Mouse (Mus musculus) limb, embryonic 15.5 days (tissue): ENCODE measurements around the gene Limk1. TPM values are rescaled to one million over a fixed set of nuclear protein-coding genes. Genes with fewer than 3 reads are reported as not detected.
A peak's percentile ranks its signal among the peaks of the same experiment; 100 is the strongest.

ENCODE experiments used
- ATAC-seq: fragments of 200-750 bp; cut with Nextera tagmentation; 2 replicates; pipeline ENCODE4 v1.8.0; 2017; ENCODE audit warnings: low read depth, moderate TSS enrichment; ENCODE audit not compliant: insufficient number of reproducible peaks, low FRiP score, low TSS enrichment
- H3K27ac ChIP-seq: fragments of 300-500 bp; sonication (generic); 2 replicates; pipeline ENCODE4 v1.5.1; 2015; ENCODE audit warnings: moderate library complexity, mild to moderate bottlenecking, inconsistent platforms
- H3K27me3 ChIP-seq: fragments of 300-500 bp; sonication (generic); 2 replicates; pipeline ENCODE4 v1.6.1; 2015; ENCODE audit warnings: inconsistent platforms
- H3K36me3 ChIP-seq: fragments of 300-500 bp; sonication (generic); 2 replicates; pipeline ENCODE4 v1.6.1; 2015; ENCODE audit warnings: inconsistent platforms
- H3K4me1 ChIP-seq: fragments of 300-500 bp; sonication (generic); 2 replicates; pipeline ENCODE4 v1.6.1; 2015; ENCODE audit warnings: inconsistent platforms
- H3K4me2 ChIP-seq: fragments of 300-500 bp; sonication (generic); 2 replicates; pipeline ENCODE4 v1.6.1; 2015; ENCODE audit warnings: mild to moderate bottlenecking, inconsistent platforms
- H3K4me3 ChIP-seq: fragments of 300-500 bp; sonication (generic); 2 replicates; pipeline ENCODE4 v1.5.1; 2015; ENCODE audit warnings: mild to moderate bottlenecking, inconsistent platforms
- H3K9ac ChIP-seq: fragments of 300-500 bp; sonication (generic); 2 replicates; pipeline ENCODE4 v1.6.1; 2015; ENCODE audit warnings: inconsistent platforms
- H3K9me3 ChIP-seq: fragments of 300-500 bp; sonication (generic); 2 replicates; pipeline ENCODE4 v1.6.1; 2016; ENCODE audit warnings: inconsistent platforms
- WGBS: fragments of 180-500 bp; shearing (Covaris S2); methylation state at CpG from one replicate; pipeline ENCODE4 v1.1.7; 2015; 5-methylcytosine and 5-hydroxymethylcytosine counted together
- polyA plus RNA-seq: library from polyadenylated mRNA; unstranded; fragments of >200 nt; fragmentation: Nextera tagmentation; extraction: Ambion mirVana; gene quantifications from 2 replicates; pipeline ENCODE4 v1.2.1, GENCODE M21; 2015

Limk1 gene
- 4.7 and 7.0 TPM in 2 replicates for polyA plus RNA-seq

DNA sequence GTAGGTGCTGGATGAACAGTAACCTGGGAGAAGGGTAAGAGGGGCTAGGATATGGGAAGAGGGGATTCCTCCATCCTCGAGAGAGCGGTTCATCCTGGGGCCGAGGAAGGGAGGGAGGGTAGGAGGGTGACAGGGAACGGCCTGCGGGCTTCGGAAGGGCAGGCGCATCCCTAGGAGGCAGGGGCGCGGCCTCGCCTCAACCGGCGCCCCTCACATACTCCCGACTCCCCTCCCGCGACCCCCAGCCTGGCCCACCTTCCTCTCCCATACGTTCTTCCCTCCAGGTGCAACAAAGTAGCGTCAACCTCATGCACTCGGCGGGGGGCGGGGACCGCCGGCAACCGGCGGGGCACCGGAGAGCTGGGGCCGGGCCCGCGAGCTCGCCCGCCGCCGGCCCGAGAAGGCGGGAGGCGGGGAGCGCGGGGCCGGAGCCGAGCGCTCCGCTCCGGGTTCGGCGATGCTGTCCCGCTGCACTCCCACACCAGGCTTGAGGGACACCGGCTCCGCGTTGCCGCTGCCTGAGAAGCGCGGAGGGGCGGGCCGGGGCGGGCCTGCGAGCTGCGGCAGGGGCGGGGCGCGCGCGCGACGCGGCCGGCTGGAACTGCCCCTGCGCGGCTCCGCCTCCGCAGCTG is at the start of gene Limk1:
Limk1 (minus strand) TSS at position 513 of the 632 bp plus-strand sequence.
- H3K9ac ChIP-seq, result peak within 1 kb of the TSS; percentile 76
- peaks cover 13% of the 10 kb centered on the region for H3K36me3 ChIP-seq
- no peaks in the 10 kb centered on the region for H3K9me3 ChIP-seq
- H3K4me3 ChIP-seq, result peak within 1 kb of the TSS; percentile 82
- H3K27me3 ChIP-seq, result 0 out of 2 replicates have a peak, but pooled peaks cover 3% of the 10 kb centered on the region
- 0% methylated on average over 40 of the region's 69 CpGs for WGBS
- no peak for ATAC-seq
- H3K4me2 ChIP-seq, result peak within 1 kb of the TSS; percentile 81
- peaks cover 17% of the 10 kb centered on the region for H3K4me1 ChIP-seq
- peak within 1 kb of the TSS; percentile 84 for H3K27ac ChIP-seq

DNA sequence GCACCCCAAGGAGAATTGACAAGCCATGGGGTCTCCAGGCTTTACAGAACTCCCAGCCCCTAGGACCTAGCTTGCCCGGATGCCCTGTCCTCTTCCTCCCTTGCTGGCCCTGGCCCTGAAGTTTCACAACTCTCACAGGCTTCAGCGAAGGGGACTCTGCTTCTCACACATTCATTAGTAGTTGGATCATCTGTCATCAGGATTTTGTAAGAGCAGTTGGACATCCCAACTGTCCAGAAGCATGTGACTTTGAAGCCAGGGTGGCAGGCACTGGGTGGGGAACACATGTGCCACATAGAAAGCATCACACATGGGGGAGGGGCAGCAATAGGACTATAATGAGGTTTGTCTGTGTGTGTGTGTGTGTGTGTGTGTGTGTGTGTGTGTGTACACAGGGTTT is 46.5 kb upstream of the Limk1 start:
- H3K4me3 ChIP-seq, result no peak overlapping the region
- no peak for ATAC-seq
- 82% methylated on average over 2 of the region's 2 CpGs for WGBS

DNA sequence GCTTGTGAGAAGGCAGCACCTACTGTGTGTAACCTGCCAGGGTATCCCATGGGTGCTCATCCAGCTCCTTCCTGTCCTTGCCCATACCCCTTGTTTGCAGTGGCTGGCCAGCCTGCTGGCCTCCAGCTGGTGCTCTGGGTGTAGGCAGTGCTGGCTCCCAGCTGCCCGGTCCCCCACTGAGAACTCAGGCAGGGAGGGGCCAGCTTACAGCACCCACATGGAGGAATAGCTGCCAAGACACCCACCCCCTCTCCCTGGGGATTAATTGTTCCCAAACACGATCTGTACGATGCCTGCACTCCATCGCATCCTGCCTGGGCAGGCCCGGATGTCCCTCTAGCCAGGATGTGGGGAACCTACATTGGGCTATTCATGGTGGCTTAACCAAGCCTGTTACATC is 45.7 kb upstream of the Limk1 start:
- 55% methylated on average over 5 of the region's 5 CpGs for WGBS
- Histone ChIP-seq H3K4me1 (peaks cover 10% of the 10 kb centered on the region), H3K27me3 (no peaks in the 10 kb centered on the region), H3K4me2 (no peak overlapping the region), H3K36me3 (peaks cover 44% of the 10 kb centered on the region), H3K4me3 (no peak overlapping the region), H3K27ac (no peak overlapping the region), H3K9me3 (no peaks in the 10 kb centered on the region), H3K9ac (no peak overlapping the region)
- ATAC-seq, result no peak

More for the DNA sequence above, 46.5 kb upstream of the Limk1 start:
- H3K27ac ChIP-seq, result no peak overlapping the region
- H3K27me3 ChIP-seq, result no peaks in the 10 kb centered on the region
- no peak overlapping the region for H3K4me2 ChIP-seq
- H3K4me1 ChIP-seq, result 0 out of 2 replicates have a peak, but pooled peaks cover 5% of the 10 kb centered on the region
- no peak overlapping the region for H3K9ac ChIP-seq
- peaks cover 44% of the 10 kb centered on the region for H3K36me3 ChIP-seq
- no peaks in the 10 kb centered on the region for H3K9me3 ChIP-seq

DNA sequence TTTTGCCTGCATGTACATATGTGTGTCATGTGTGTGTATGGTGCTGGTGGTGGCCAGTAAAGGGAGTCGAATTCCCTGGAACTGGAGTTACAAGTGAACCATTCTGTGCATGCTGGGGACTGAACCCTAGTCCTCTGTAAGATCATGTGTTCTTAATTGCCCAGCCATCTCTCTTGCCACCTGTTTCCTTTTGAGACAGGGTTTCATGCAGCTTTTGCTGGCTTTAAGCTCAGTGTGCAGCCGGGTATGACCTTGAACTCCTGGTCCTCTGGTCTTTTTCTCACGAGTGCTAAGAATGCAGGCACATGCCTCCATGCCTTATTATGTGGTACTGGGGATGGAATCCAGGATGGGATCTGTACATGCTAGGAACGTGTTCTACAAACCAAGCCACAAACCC is 44.8 kb upstream of the Limk1 start:
- 48% methylated on average over 4 of the region's 4 CpGs for WGBS
- no peak overlapping the region for H3K9ac ChIP-seq
- H3K4me2 ChIP-seq, result no peak overlapping the region
- H3K27ac ChIP-seq, result no peak overlapping the region
- ATAC-seq, result no peak
- no peaks in the 10 kb centered on the region for H3K9me3 ChIP-seq
- no peak overlapping the region for H3K4me3 ChIP-seq
- peaks cover 18% of the 10 kb centered on the region for H3K4me1 ChIP-seq
- H3K27me3 ChIP-seq, result no peaks in the 10 kb centered on the region
- H3K36me3 ChIP-seq, result peaks cover 40% of the 10 kb centered on the region

DNA sequence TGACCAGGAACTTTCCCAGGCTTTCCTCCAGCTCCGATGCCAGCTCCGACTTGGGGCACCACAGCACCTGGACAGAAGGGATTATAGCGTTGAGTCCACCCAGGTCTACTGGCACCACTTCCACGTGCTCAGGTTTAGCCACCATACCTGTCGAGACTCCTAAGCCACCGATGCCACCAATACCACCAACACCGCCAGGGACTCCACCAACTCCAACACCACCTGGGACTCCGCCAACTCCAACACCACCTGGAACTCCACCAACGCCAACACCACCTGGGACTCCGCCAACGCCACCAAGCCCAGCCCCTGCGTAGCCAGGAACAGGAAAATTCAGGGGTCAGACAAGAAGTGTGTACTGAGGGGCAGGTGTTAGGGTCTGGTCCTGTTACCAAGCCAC is 40.7 kb upstream of the Limk1 start:
- Histone ChIP-seq H3K27me3 (no peaks in the 10 kb centered on the region), H3K9me3 (no peaks in the 10 kb centered on the region), H3K4me1 (peaks cover 20% of the 10 kb centered on the region), H3K9ac (no peak overlapping the region), H3K27ac (no peak overlapping the region), H3K4me3 (no peak overlapping the region), H3K36me3 (peaks cover 44% of the 10 kb centered on the region), H3K4me2 (no peak overlapping the region)
- no peak for ATAC-seq
- 89% methylated on average over 12 of the region's 12 CpGs for WGBS

DNA sequence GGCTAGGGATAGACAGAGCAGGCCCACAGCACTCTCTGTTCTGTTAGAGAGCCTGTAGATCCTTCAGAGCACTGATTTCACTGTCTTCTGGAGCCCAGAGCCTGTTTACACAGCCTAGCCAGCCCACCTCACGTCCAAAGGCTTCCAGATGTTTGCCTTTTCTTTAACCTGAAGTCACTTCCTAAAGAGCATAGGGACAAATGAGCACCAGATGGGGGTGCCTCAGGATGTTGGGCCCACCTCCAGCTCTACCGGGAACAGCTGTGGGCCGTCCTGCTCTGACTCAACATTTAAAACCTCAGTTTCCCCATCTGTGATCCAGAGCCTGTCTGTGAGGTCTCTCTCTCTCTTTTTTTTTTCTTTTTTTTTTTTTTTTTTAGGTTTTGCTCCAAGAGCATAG is 40.1 kb upstream of the Limk1 start:
- no peak for ATAC-seq
- peaks cover 47% of the 10 kb centered on the region for H3K36me3 ChIP-seq
- peaks cover 17% of the 10 kb centered on the region for H3K4me1 ChIP-seq
- no peak overlapping the region for H3K4me3 ChIP-seq
- 32% methylated on average over 3 of the region's 3 CpGs for WGBS
- no peaks in the 10 kb centered on the region for H3K9me3 ChIP-seq
- 0 out of 2 replicates have a peak overlapping the region, but pooled peaks have one; percentile 0 for H3K9ac ChIP-seq
- no peaks in the 10 kb centered on the region for H3K27me3 ChIP-seq
- no peak overlapping the region for H3K4me2 ChIP-seq
- no peak overlapping the region for H3K27ac ChIP-seq

DNA sequence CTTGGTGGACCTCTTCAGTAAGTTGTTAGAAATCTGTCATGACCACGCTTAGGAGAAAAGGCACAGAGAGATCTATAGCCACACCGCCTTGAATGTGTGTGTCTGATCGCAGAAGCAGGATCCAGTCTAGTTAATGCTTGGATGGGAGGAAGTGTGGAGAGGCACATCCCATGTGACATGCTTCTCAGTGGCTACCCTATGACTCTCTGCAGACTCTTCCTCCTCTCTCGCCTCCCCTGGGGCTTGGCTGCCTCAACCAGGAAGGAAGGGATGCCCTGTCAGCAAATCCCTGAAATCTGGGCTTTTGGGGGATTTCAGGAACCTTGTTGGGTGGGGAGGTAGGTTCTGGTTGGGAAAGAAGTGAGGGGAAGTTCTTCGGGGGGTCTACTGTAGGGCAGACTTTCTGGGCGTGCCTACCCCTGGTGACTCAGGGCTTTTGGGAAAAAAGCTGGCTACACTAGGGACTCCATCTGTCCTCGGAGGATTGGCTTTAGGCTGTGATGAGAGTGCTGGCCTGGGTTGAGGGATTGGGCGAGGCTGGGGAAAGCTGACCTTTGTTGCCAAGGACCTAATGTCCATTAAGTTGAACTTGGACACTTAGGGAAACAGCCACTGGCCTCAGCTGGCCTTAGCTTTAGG is 38.7 kb upstream of the Limk1 start:
- peaks cover 48% of the 10 kb centered on the region for H3K36me3 ChIP-seq
- no peak overlapping the region for H3K9ac ChIP-seq
- no peak for ATAC-seq
- WGBS, result 80% methylated on average over 8 of the region's 8 CpGs
- H3K4me1 ChIP-seq, result peaks cover 17% of the 10 kb centered on the region
- no peak overlapping the region for H3K4me3 ChIP-seq
- H3K4me2 ChIP-seq, result no peak overlapping the region
- no peaks in the 10 kb centered on the region for H3K27me3 ChIP-seq
- H3K27ac ChIP-seq, result no peak overlapping the region
- no peaks in the 10 kb centered on the region for H3K9me3 ChIP-seq

DNA sequence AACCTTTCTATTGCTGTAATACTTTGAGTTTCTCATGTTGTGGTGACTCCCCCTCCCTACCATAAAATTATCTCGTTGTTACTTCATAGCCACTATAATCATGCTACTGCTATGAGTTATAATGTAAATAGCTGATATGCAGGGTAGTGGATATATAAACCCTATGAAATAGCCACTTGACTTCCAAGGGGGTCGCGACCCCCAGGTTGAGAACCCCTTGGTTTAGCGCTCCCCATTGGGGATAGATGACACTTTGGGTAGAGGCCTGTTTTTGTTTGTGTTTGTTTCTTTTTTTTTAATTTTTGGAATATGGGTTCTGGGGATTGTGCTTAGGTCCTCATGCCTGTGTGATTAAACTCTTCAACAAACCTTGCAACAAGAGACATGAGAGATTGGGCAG is 36.9 kb upstream of the Limk1 start:
- Histone ChIP-seq H3K9me3 (no peaks in the 10 kb centered on the region), H3K9ac (no peak overlapping the region), H3K36me3 (peaks cover 51% of the 10 kb centered on the region), H3K4me1 (peaks cover 20% of the 10 kb centered on the region), H3K27me3 (no peaks in the 10 kb centered on the region), H3K4me2 (no peak overlapping the region), H3K27ac (no peak overlapping the region), H3K4me3 (no peak overlapping the region)
- 65% methylated on average over 4 of the region's 4 CpGs for WGBS
- no peak for ATAC-seq

DNA sequence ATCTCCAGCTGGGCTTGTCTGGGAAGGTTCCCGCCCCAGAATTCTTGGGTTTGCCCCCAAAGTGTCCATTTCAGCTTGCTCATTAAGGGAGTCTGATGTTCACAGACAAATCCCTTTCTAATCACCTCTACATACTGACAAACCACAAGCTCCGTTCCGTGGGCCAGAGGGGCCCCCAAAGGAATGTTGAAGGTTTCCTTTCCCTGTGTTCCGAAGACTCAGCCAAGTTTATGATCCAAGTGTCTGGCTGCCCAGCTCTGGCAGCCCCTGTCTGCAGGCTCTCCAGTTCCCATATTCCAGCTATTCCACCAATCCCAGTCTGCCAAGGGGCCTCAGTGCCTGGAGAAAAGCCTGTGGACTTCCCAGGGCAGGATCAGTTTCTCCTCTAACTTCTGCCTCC is 31.7 kb upstream of the Limk1 start:
- Histone ChIP-seq H3K9ac (no peak overlapping the region), H3K27ac (peak overlapping the region; percentile 69), H3K4me1 (peaks cover 17% of the 10 kb centered on the region), H3K4me2 (no peak overlapping the region), H3K27me3 (0 out of 2 replicates have a peak, but pooled peaks cover 8% of the 10 kb centered on the region), H3K36me3 (peaks cover 66% of the 10 kb centered on the region), H3K4me3 (no peak overlapping the region), H3K9me3 (no peaks in the 10 kb centered on the region)
- WGBS, result 15% methylated on average over 4 of the region's 4 CpGs
- ATAC-seq, result 0 out of 2 replicates have a peak, but pooled peaks have one; percentile 61

DNA sequence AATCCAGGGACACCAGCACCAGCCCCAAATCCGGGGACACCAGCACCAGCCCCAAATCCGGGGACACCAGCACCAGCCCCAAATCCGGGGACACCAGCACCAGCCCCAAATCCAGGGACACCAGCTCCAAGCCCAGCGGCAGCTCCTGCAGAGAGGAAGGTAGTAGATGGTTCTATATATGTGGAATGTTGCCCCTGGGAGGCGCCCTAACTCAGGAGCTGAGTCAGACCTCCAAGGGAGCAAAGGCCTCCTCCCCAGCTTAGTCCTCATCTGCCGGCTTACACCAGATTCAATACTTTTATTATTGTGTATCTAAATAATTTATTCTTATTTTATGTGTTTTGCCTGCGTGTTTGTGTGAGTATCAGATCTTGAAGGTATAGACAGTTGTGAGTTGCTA is 22.7 kb upstream of the Limk1 start:
- no peak for ATAC-seq
- Histone ChIP-seq H3K36me3 (peaks cover 85% of the 10 kb centered on the region), H3K27ac (no peak overlapping the region)

DNA sequence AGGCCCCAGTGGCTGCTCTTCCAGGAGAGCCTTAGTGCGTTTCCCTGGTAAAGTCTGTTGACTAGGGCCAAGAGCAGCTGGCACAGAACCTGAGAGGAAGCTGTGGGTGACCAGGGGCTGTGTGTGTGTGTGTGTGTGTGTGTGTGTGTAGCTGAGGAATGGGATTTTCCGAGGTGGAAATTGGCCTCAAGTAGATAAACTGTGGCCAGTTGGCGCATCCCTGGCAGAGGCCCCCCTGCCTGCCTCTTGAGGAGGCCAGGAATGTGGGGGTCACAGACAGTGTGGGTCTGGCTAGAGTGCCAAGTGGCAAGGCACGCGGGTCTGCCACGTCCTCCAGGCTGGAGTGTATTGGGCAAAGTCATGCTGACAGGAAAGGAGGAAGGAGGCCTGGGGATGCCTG is 20.9 kb upstream of the Limk1 start:
- Histone ChIP-seq H3K4me3 (no peak overlapping the region), H3K36me3 (peaks cover 83% of the 10 kb centered on the region), H3K27ac (no peak overlapping the region), H3K9ac (no peak overlapping the region), H3K4me2 (no peak overlapping the region), H3K9me3 (no peaks in the 10 kb centered on the region), H3K4me1 (peaks cover 2% of the 10 kb centered on the region; the same call in 1 of the 2 replicates), H3K27me3 (no peaks in the 10 kb centered on the region)
- 58% methylated on average over 6 of the region's 6 CpGs for WGBS
- ATAC-seq, result peak; percentile 25; the same call in 1 of the 2 replicates

More for the DNA sequence above, 22.7 kb upstream of the Limk1 start:
- WGBS, result 65% methylated on average over 7 of the region's 7 CpGs
- no peak overlapping the region for H3K9ac ChIP-seq
- H3K4me3 ChIP-seq, result no peak overlapping the region
- no peaks in the 10 kb centered on the region for H3K9me3 ChIP-seq
- no peak overlapping the region for H3K4me2 ChIP-seq
- H3K4me1 ChIP-seq, result peaks cover 2% of the 10 kb centered on the region; the same call in 1 of the 2 replicates
- no peaks in the 10 kb centered on the region for H3K27me3 ChIP-seq

DNA sequence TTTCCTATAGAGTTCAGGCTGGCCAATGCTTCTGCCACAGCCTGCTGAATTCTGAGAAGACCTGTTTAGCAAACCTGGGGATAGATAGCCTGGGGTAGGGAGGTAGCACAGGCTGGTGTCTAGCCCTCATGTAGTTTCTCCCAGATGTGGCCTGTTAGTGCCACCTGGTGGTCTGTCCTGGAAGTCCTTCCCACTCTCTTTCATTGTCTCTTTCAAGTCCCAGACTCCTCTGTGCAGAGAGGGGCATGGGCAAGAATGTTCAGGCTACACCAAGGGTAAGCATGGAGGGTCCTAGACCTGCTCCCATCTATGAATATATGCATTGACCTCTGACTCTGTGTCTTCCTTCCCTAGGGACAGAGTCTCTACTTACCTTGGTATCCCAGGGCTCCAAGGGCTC is 15.8 kb upstream of the Limk1 start:
- Histone ChIP-seq H3K4me2 (no peak overlapping the region), H3K4me3 (no peak overlapping the region), H3K36me3 (peaks cover 42% of the 10 kb centered on the region), H3K9ac (no peak overlapping the region), H3K27ac (no peak overlapping the region), H3K4me1 (no peaks in the 10 kb centered on the region), H3K9me3 (no peaks in the 10 kb centered on the region), H3K27me3 (no peaks in the 10 kb centered on the region)
- ATAC-seq, result peak; percentile 45; the same call in 1 of the 2 replicates
